8 mouse cellular contexts compared by ENCODE assay signal in genomic region chr9:107551890-107552355, GRCm38 (mm10). TPM values are rescaled to one million over a fixed set of nuclear protein-coding genes. Genes with fewer than 3 reads are reported as not detected.
DNase-seq lines count a peak whose midpoint lies in the region; ATAC-seq and TF ChIP-seq lines count a peak whose summit lies in the region.

No protein-coding gene starts in this region.

- H3K36me3 ChIP-seq in lung, embryonic 16.5 days (ENCODE audit: control insufficient read depth, insufficient read depth, low read length) = no peaks in the 10 kb centered on the region
- H3K36me3 ChIP-seq in limb, embryonic 10.5 days = peaks cover 6% of the 10 kb centered on the region

- no peak for ATAC-seq in lung, embryonic 16.5 days (ENCODE audit: low read depth)

- H3K4me3 ChIP-seq in cerebellum, adult 2 months (replicated peaks; ENCODE audit: insufficient read depth, low read depth, low read length) = no peak overlapping the region
- H3K4me3 ChIP-seq in lung, embryonic 16.5 days (ENCODE audit: low read length) = peak overlapping the region; percentile 54
- peak overlapping the region; percentile 83 for H3K4me3 ChIP-seq in limb, embryonic 10.5 days
- H3K4me3 ChIP-seq in olfactory bulb, adult 2 months (ENCODE audit: insufficient read depth, low read depth, low read length) = peak overlapping the region; percentile 32

- intact Hi-C loops in left cerebral cortex, postnatal 36 days (cut with DNase I) = no loop called here

- no peak overlapping the region for H3K27ac ChIP-seq in cerebellum, adult 2 months (ENCODE audit: insufficient read depth, low read length)
- peak overlapping the region; percentile 77 for H3K27ac ChIP-seq in lung, embryonic 16.5 days (ENCODE audit: low read length)
- H3K27ac ChIP-seq in limb, embryonic 10.5 days = peak overlapping the region; percentile 88
- no peak overlapping the region for H3K27ac ChIP-seq in olfactory bulb, adult 2 months (ENCODE audit: insufficient read depth, low read depth, low read length)

- peak overlapping the region; percentile 91 for H3K4me2 ChIP-seq in lung, embryonic 16.5 days (ENCODE audit: low read depth, low read length)

- no peak for TF ChIP-seq POLR2A in cerebellum, adult 2 months (IDR thresholded peaks at IDR 0.05; ENCODE audit: borderline replicate concordance, insufficient read depth, low read length)
- no peak for TF ChIP-seq POLR2A in olfactory bulb, adult 2 months (IDR thresholded peaks at IDR 0.05; ENCODE audit: insufficient read depth, low read depth, low read length)

- no peaks in the 10 kb centered on the region for H3K9me3 ChIP-seq in lung, embryonic 16.5 days (ENCODE audit: control insufficient read depth, low read length)
- no peaks in the 10 kb centered on the region for H3K9me3 ChIP-seq in limb, embryonic 10.5 days (replicated peaks)

- H3K4me1 ChIP-seq in cerebellum, adult 2 months (ENCODE audit: control insufficient read depth, insufficient read depth, low read length) = peaks cover 3% of the 10 kb centered on the region; the same call in 1 of the 2 replicates
- H3K4me1 ChIP-seq in lung, embryonic 16.5 days (replicated peaks; ENCODE audit: control insufficient read depth, insufficient read depth, low read length) = peaks cover 52% of the 10 kb centered on the region
- peaks cover 83% of the 10 kb centered on the region for H3K4me1 ChIP-seq in limb, embryonic 10.5 days
- peaks cover 33% of the 10 kb centered on the region for H3K4me1 ChIP-seq in olfactory bulb, adult 2 months (ENCODE audit: control insufficient read depth, insufficient read depth, low read length)

- no peaks in the 10 kb centered on the region for H3K27me3 ChIP-seq in cerebellum, adult 2 months (ENCODE audit: control insufficient read depth, insufficient read depth, low read length)
- no peaks in the 10 kb centered on the region for H3K27me3 ChIP-seq in lung, embryonic 16.5 days (ENCODE audit: control insufficient read depth, insufficient read depth, low read depth, low read length)
- peaks cover 32% of the 10 kb centered on the region for H3K27me3 ChIP-seq in limb, embryonic 10.5 days (ENCODE audit: low read depth, poor library complexity, severe bottlenecking)

- H3K9ac ChIP-seq in lung, embryonic 16.5 days (ENCODE audit: low read length) = peak overlapping the region; percentile 73

- 66% methylated on average over 8 of the region's 8 CpGs for WGBS in cerebellum, adult 2 months
- 7% methylated on average over 8 of the region's 8 CpGs for WGBS in lung, embryonic 16.5 days
- WGBS in limb, embryonic 10.5 days = 5% methylated on average over 8 of the region's 8 CpGs
- 63% methylated on average over 8 of the region's 8 CpGs for WGBS in olfactory bulb, adult 2 months

- no peak for TF ChIP-seq CTCF in cerebellum, adult 2 months (IDR thresholded peaks at IDR 0.05; ENCODE audit: borderline replicate concordance, insufficient read depth, low read depth, low read length)
- no peak for TF ChIP-seq CTCF in olfactory bulb, adult 2 months (IDR thresholded peaks at IDR 0.05; ENCODE audit: insufficient read depth, low read depth, low read length)

- DNase-seq in cerebellum, adult 9-10 months = peak; percentile 48
- DNase-seq in cerebellum, adult 2 months = no peak
- no peak for DNase-seq in lung, postnatal 10 days
- no peak for DNase-seq in limb, embryonic 10.5 days (ENCODE audit: low spot score)
- DNase-seq in frontal cortex, postnatal 14 days (ENCODE audit: low spot score in 2 of 2) = no peak
- DNase-seq in left cerebral cortex, postnatal 36 days (ENCODE audit: low spot score in 2 of 2) = no peak

RNA-seq across cellular contexts. Expression of gene Rassf1, which starts 0.6 kb away (rescaled TPM):
- 30.3 and 32.3 TPM in 2 replicates for polyA plus RNA-seq in cerebellum, adult 2 months (2012; rRNA removed)
- 55.4 and 58.5 TPM in 2 replicates for polyA plus RNA-seq in lung, embryonic 16.5 days (2015; fragmentation: Nextera tagmentation; extraction: Ambion mirVana)
- 55.3 and 57.4 TPM in 2 replicates for polyA plus RNA-seq in limb, embryonic 10.5 days (2016; fragmentation: Nextera tagmentation; extraction: Ambion mirVana)
- not detected in 2 replicates for polyA plus RNA-seq in olfactory bulb, adult 2 months (2012; ENCODE audit: insufficient read depth, insufficient read length, low replicate concordance, missing spikeins)
- 10 to 100 TPM; 16.7 to 19.0 TPM for total RNA-seq in left cerebral cortex, postnatal 36 days (2021)

RNA-seq across cellular contexts. Expression of gene Zmynd10, which starts 4.8 kb away (rescaled TPM):
- polyA plus RNA-seq in cerebellum, adult 2 months (2012; rRNA removed) = 1.6 and 2.3 TPM in 2 replicates
- 16.7 and 19.7 TPM in 2 replicates for polyA plus RNA-seq in lung, embryonic 16.5 days (2015; fragmentation: Nextera tagmentation; extraction: Ambion mirVana)
- polyA plus RNA-seq in limb, embryonic 10.5 days (2016; fragmentation: Nextera tagmentation; extraction: Ambion mirVana) = 0.25 and 0.33 TPM in 2 replicates
- polyA plus RNA-seq in olfactory bulb, adult 2 months (2012; ENCODE audit: insufficient read depth, insufficient read length, low replicate concordance, missing spikeins) = not detected in 2 replicates
- total RNA-seq in left cerebral cortex, postnatal 36 days (2021) = 1 to 10 TPM; 3.4 to 4.3 TPM

RNA-seq across cellular contexts. Expression of gene Nprl2, which starts 9.9 kb away (rescaled TPM):
- 64.1 and 70.7 TPM in 2 replicates for polyA plus RNA-seq in cerebellum, adult 2 months (2012; rRNA removed)
- polyA plus RNA-seq in lung, embryonic 16.5 days (2015; fragmentation: Nextera tagmentation; extraction: Ambion mirVana) = 41.9 and 43.7 TPM in 2 replicates
- 34.0 and 37.3 TPM in 2 replicates for polyA plus RNA-seq in limb, embryonic 10.5 days (2016; fragmentation: Nextera tagmentation; extraction: Ambion mirVana)
- not detected in 2 replicates for polyA plus RNA-seq in olfactory bulb, adult 2 months (2012; ENCODE audit: insufficient read depth, insufficient read length, low replicate concordance, missing spikeins)
- 10 to 100 TPM; 38.9 to 46.2 TPM for total RNA-seq in left cerebral cortex, postnatal 36 days (2021)

RNA-seq across cellular contexts. Expression of gene Cyb561d2, which starts 9.9 kb away (rescaled TPM):
- polyA plus RNA-seq in cerebellum, adult 2 months (2012; rRNA removed) = 21.2 and 21.5 TPM in 2 replicates
- 27.6 and 32.9 TPM in 2 replicates for polyA plus RNA-seq in lung, embryonic 16.5 days (2015; fragmentation: Nextera tagmentation; extraction: Ambion mirVana)
- polyA plus RNA-seq in limb, embryonic 10.5 days (2016; fragmentation: Nextera tagmentation; extraction: Ambion mirVana) = 13.2 and 15.8 TPM in 2 replicates
- polyA plus RNA-seq in olfactory bulb, adult 2 months (2012; ENCODE audit: insufficient read depth, insufficient read length, low replicate concordance, missing spikeins) = not detected in 2 replicates
- total RNA-seq in left cerebral cortex, postnatal 36 days (2021) = 10 to 100 TPM; 16.9 to 17.0 TPM

RNA-seq across cellular contexts. Expression of gene Tusc2, which starts 11.1 kb away (rescaled TPM):
- polyA plus RNA-seq in cerebellum, adult 2 months (2012; rRNA removed) = 123 and 127 TPM in 2 replicates
- polyA plus RNA-seq in lung, embryonic 16.5 days (2015; fragmentation: Nextera tagmentation; extraction: Ambion mirVana) = 35.6 and 41.6 TPM in 2 replicates
- polyA plus RNA-seq in limb, embryonic 10.5 days (2016; fragmentation: Nextera tagmentation; extraction: Ambion mirVana) = 60.4 and 62.5 TPM in 2 replicates
- polyA plus RNA-seq in olfactory bulb, adult 2 months (2012; ENCODE audit: insufficient read depth, insufficient read length, low replicate concordance, missing spikeins) = not detected in 2 replicates
- 100 to 1,000 TPM in 1 of 2 experiments, 10 to 100 TPM in 1; 91.3 to 106 TPM for total RNA-seq in left cerebral cortex, postnatal 36 days (2021)

Comparison
In these comparisons a context has a peak if more than half of its experiments do, and no peak if none do; other contexts are left out.
1. H3K27ac ChIP-seq: peak in lung, embryonic 16.5 days (single experiment) and limb, embryonic 10.5 days (single experiment); none in cerebellum, adult 2 months (single experiment) and olfactory bulb, adult 2 months (single experiment).